Mouse (Mus musculus): ENCODE data around the gene Gm44790.

DNA sequence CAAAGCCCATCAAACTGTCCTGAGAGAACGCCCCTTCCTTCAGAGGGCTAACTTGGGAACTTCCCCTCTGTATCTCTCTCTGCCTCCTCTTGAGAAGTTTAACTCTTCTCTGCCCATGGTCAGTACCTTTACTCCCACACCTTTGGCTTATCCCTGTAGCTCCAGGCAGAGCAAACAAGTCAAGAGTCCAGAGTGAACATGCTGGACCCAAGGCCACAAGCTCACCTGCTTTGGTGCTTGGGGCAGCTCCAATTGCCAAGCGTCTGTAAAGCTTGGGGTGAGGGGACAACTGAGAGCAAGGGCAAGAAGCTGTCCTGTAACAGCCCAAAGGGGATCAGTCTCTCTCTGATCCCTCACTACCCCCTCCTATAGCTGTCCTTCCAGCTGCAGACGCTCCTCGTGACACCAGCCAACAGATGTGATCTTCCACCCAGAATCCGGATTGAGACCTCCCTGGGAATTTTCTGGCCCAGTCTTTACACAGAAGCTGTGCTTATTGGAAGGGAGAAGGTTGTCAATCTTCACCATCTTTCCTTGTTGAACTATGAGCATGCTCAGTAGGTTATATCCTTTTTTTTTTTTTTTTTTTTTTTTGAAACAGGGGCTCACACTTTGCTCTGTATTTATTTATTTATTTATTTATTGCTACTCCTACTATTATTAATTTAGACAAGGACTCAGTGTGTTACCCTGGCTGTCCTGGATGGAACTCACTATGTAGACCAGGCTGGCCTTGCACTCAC lies 40.9 kb upstream of the Gm44790 start:
- no peak for TF ChIP-seq GATA1 (IDR thresholded peaks at IDR 0.05; ENCODE audit: low read depth, low read length)
- TF ChIP-seq CTCF (IDR thresholded peaks at IDR 0.05 in 2 of 3, conservative IDR thresholded peaks at IDR 0.05 in 1 of 3; ENCODE audit: control insufficient read depth in 1 of 3, insufficient read depth in 1 of 3, low read depth in 2 of 3, low read length in 3 of 3, poor library complexity in 1 of 3, severe bottlenecking in 1 of 3) = no peak
- peak; percentile 4 to 49; a peak in 1 of 4 replicates for TF ChIP-seq EP300 (IDR thresholded peaks at IDR 0.05; ENCODE audit: low read depth in 1 of 2, low read length in 2 of 2)
- no peak for TF ChIP-seq CHD2 (IDR thresholded peaks at IDR 0.05; ENCODE audit: low read length)
- no peak for TF ChIP-seq POLR2A (IDR thresholded peaks at IDR 0.05; ENCODE audit: control insufficient read depth in 1 of 2, insufficient read depth in 1 of 2, low read depth in 1 of 2, low read length in 2 of 2, poor library complexity in 1 of 2)
- TF ChIP-seq ETS1 (IDR thresholded peaks at IDR 0.05; ENCODE audit: low read depth, low read length) = no peak
- TF ChIP-seq MAX (IDR thresholded peaks at IDR 0.05; ENCODE audit: low read length) = no peak; the same call in 1 of the 2 replicates
- TF ChIP-seq UBTF (IDR thresholded peaks at IDR 0.05; ENCODE audit: borderline replicate concordance, insufficient read depth, low read depth, low read length) = no peak
- TF ChIP-seq NELFE (IDR thresholded peaks at IDR 0.05; ENCODE audit: low read depth, low read length) = 0 out of 2 replicates have a peak, but pooled peaks have one; percentile 31
- no peak for TF ChIP-seq USF1 (IDR thresholded peaks at IDR 0.05; ENCODE audit: low read depth, low read length)
- no peak for TF ChIP-seq TAL1 (IDR thresholded peaks at IDR 0.05; ENCODE audit: low read length)
